Comparison of ENCODE assay signal across 8 mouse cellular contexts in genomic region chr2:90941744-90942143, GRCm38 (mm10). TPM values are rescaled to one million over a fixed set of nuclear protein-coding genes. Genes with fewer than 3 reads are reported as not detected.
DNase-seq lines count a peak whose midpoint lies in the region; ATAC-seq and TF ChIP-seq lines count a peak whose summit lies in the region.

No protein-coding gene starts in this region.

- H3K36me3 ChIP-seq in heart, embryonic 15.5 days = no peaks in the 10 kb centered on the region
- H3K36me3 ChIP-seq in embryonic facial prominence, embryonic 11.5 days (replicated peaks; ENCODE audit: control insufficient read depth, insufficient read depth, low read depth, low read length) = no peaks in the 10 kb centered on the region
- H3K36me3 ChIP-seq in hindbrain, postnatal 0 days (ENCODE audit: insufficient read depth, low read length) = no peaks in the 10 kb centered on the region
- H3K36me3 ChIP-seq in midbrain, embryonic 15.5 days (replicated peaks) = no peaks in the 10 kb centered on the region

- H3K4me3 ChIP-seq in heart, embryonic 15.5 days = peak overlapping the region; percentile 99
- H3K4me3 ChIP-seq in embryonic facial prominence, embryonic 11.5 days (ENCODE audit: low read depth, low read length) = peak overlapping the region; percentile 99; the same call in 1 of the 2 replicates
- H3K4me3 ChIP-seq in hindbrain, postnatal 0 days (ENCODE audit: low read length) = peak overlapping the region; percentile 99
- H3K4me3 ChIP-seq in midbrain, embryonic 15.5 days = peak overlapping the region; percentile 87

- ATAC-seq in heart, embryonic 15.5 days (replicated peaks; ENCODE audit: insufficient number of reproducible peaks, insufficient read depth, low FRiP score, low read depth) = no peak
- ATAC-seq in embryonic facial prominence, embryonic 11.5 days (replicated peaks; ENCODE audit: insufficient number of reproducible peaks, low FRiP score, low TSS enrichment, low read depth) = no peak
- no peak for ATAC-seq in hindbrain, postnatal 0 days
- no peak for ATAC-seq in midbrain, embryonic 15.5 days (replicated peaks)
- no peak for ATAC-seq in monocyte, adult 5-6 weeks (replicated peaks; ENCODE audit: insufficient number of reproducible peaks, low FRiP score, low TSS enrichment, poor library complexity, severe bottlenecking)

- WGBS in heart, embryonic 15.5 days = 53% methylated on average over 2 of the region's 2 CpGs
- WGBS in embryonic facial prominence, embryonic 11.5 days = 69% methylated on average over 2 of the region's 2 CpGs
- WGBS in hindbrain, postnatal 0 days = 34% methylated on average over 2 of the region's 2 CpGs
- WGBS in midbrain, embryonic 15.5 days = 36% methylated on average over 2 of the region's 2 CpGs

- no peaks in the 10 kb centered on the region for H3K9me3 ChIP-seq in heart, embryonic 15.5 days (replicated peaks)
- no peaks in the 10 kb centered on the region for H3K9me3 ChIP-seq in embryonic facial prominence, embryonic 11.5 days (replicated peaks; ENCODE audit: control insufficient read depth, low read length)
- H3K9me3 ChIP-seq in hindbrain, postnatal 0 days (ENCODE audit: low read length) = no peaks in the 10 kb centered on the region
- no peaks in the 10 kb centered on the region for H3K9me3 ChIP-seq in midbrain, embryonic 15.5 days

- intact Hi-C loops in heart, postnatal 14 days (cut with DNase I) = loop anchor here (2.0 to 5.0 kb wide), 2 partner anchors 76 to 119 kb away; no protein-coding TSS in a partner anchor
- intact Hi-C loops in left cerebral cortex, postnatal 25 days (cut with DNase I) = loop anchor here (2.0 to 5.0 kb wide), 2 partner anchors 23 to 111 kb away; partner anchors contain the start of gene Psmc3

- no peaks in the 10 kb centered on the region for H3K27me3 ChIP-seq in heart, embryonic 15.5 days
- H3K27me3 ChIP-seq in embryonic facial prominence, embryonic 11.5 days (ENCODE audit: control insufficient read depth, insufficient read depth, low read length) = no peaks in the 10 kb centered on the region
- no peaks in the 10 kb centered on the region for H3K27me3 ChIP-seq in hindbrain, postnatal 0 days (ENCODE audit: insufficient read depth, low read length)
- no peaks in the 10 kb centered on the region for H3K27me3 ChIP-seq in midbrain, embryonic 15.5 days (replicated peaks)

- no peak for TF ChIP-seq CTCF in hindbrain, postnatal 0 days (IDR thresholded peaks at IDR 0.05; ENCODE audit: low read depth)

- no peak overlapping the region for H3K27ac ChIP-seq in heart, embryonic 15.5 days
- no peak overlapping the region for H3K27ac ChIP-seq in embryonic facial prominence, embryonic 11.5 days (replicated peaks; ENCODE audit: low read depth, low read length)
- H3K27ac ChIP-seq in hindbrain, postnatal 0 days = no peak overlapping the region; the same call in 1 of the 2 replicates
- no peak overlapping the region for H3K27ac ChIP-seq in midbrain, embryonic 15.5 days

- peak overlapping the region; percentile 76 for H3K4me2 ChIP-seq in heart, embryonic 15.5 days
- peak overlapping the region; percentile 55 for H3K4me2 ChIP-seq in embryonic facial prominence, embryonic 11.5 days (ENCODE audit: low read depth, low read length)
- H3K4me2 ChIP-seq in hindbrain, postnatal 0 days (ENCODE audit: low read depth, low read length) = peak overlapping the region; percentile 79
- H3K4me2 ChIP-seq in midbrain, embryonic 15.5 days = peak overlapping the region; percentile 76

- peak overlapping the region; percentile 98; the same call in 1 of the 2 replicates for H3K9ac ChIP-seq in heart, embryonic 15.5 days
- H3K9ac ChIP-seq in embryonic facial prominence, embryonic 11.5 days (replicated peaks; ENCODE audit: low read length) = no peak overlapping the region
- H3K9ac ChIP-seq in hindbrain, postnatal 0 days (replicated peaks; ENCODE audit: low read length) = peak overlapping the region; percentile 97; the same call in 1 of the 2 replicates
- H3K9ac ChIP-seq in midbrain, embryonic 15.5 days = no peak overlapping the region

- peaks cover 29% of the 10 kb centered on the region for H3K4me1 ChIP-seq in heart, embryonic 15.5 days (replicated peaks)
- no peaks in the 10 kb centered on the region for H3K4me1 ChIP-seq in embryonic facial prominence, embryonic 11.5 days (ENCODE audit: control insufficient read depth, insufficient read depth, low read length)
- peaks cover 14% of the 10 kb centered on the region for H3K4me1 ChIP-seq in hindbrain, postnatal 0 days (ENCODE audit: insufficient read depth, low read length)
- H3K4me1 ChIP-seq in midbrain, embryonic 15.5 days = peaks cover 41% of the 10 kb centered on the region

- DNase-seq in heart, postnatal 14 days = no peak
- no peak for DNase-seq in embryonic facial prominence, embryonic 11.5 days (ENCODE audit: low spot score)
- DNase-seq in hindbrain, postnatal 0 days (ENCODE audit: low spot score) = no peak
- no peak for DNase-seq in left cerebral cortex, postnatal 25 days (ENCODE audit: low spot score in 2 of 2)
- DNase-seq in testis, postnatal 14 days (ENCODE audit: low spot score) = no peak

RNA-seq across cellular contexts. Expression of gene Celf1, which starts 1.6 kb away (rescaled TPM):
- 98.2 and 98.3 TPM in 2 replicates for polyA plus RNA-seq in heart, embryonic 15.5 days (2015; fragmentation: Nextera tagmentation; extraction: Ambion mirVana)
- total RNA-seq in heart, postnatal 14 days (2021) = 10 to 100 TPM; 87.1 to 89.0 TPM
- 76.6 and 81.3 TPM in 2 replicates for polyA plus RNA-seq in embryonic facial prominence, embryonic 11.5 days (2014; fragmentation: Nextera tagmentation; extraction: Ambion mirVana)
- total RNA-seq in hindbrain, postnatal 0 days (2014; rRNA removed) = 67.0 and 68.6 TPM in 2 replicates
- polyA plus RNA-seq in hindbrain, postnatal 0 days (2015; fragmentation: Nextera tagmentation; extraction: Ambion mirVana) = 59.6 and 63.1 TPM in 2 replicates
- polyA plus RNA-seq in midbrain, embryonic 15.5 days (2015; fragmentation: Nextera tagmentation; extraction: Ambion mirVana) = 123 and 129 TPM in 2 replicates
- total RNA-seq in monocyte, adult 5-6 weeks (2017) = 22.3 to 60.8 TPM (median 27.6 TPM) in 3 replicates
- 100 to 1,000 TPM; 151 to 155 TPM for total RNA-seq in left cerebral cortex, postnatal 25 days (2021)

RNA-seq across cellular contexts. Expression of gene Ndufs3, which starts 37.1 kb away (rescaled TPM):
- polyA plus RNA-seq in heart, embryonic 15.5 days (2015; fragmentation: Nextera tagmentation; extraction: Ambion mirVana) = 355 and 388 TPM in 2 replicates
- 100 to 1,000 TPM; 752 to 790 TPM for total RNA-seq in heart, postnatal 14 days (2021)
- polyA plus RNA-seq in embryonic facial prominence, embryonic 11.5 days (2014; fragmentation: Nextera tagmentation; extraction: Ambion mirVana) = 227 and 230 TPM in 2 replicates
- 186 TPM in 2 replicates for total RNA-seq in hindbrain, postnatal 0 days (2014; rRNA removed)
- polyA plus RNA-seq in hindbrain, postnatal 0 days (2015; fragmentation: Nextera tagmentation; extraction: Ambion mirVana) = 271 and 274 TPM in 2 replicates
- polyA plus RNA-seq in midbrain, embryonic 15.5 days (2015; fragmentation: Nextera tagmentation; extraction: Ambion mirVana) = 202 and 212 TPM in 2 replicates
- total RNA-seq in monocyte, adult 5-6 weeks (2017) = 58.5 to 72.9 TPM (median 61.1 TPM) in 3 replicates
- 100 to 1,000 TPM; 234 to 246 TPM for total RNA-seq in left cerebral cortex, postnatal 25 days (2021)

RNA-seq across cellular contexts. Expression of gene Kbtbd4, which starts 37.2 kb away (rescaled TPM):
- polyA plus RNA-seq in heart, embryonic 15.5 days (2015; fragmentation: Nextera tagmentation; extraction: Ambion mirVana) = 22.5 and 29.2 TPM in 2 replicates
- total RNA-seq in heart, postnatal 14 days (2021) = 10 to 100 TPM; 19.3 to 22.6 TPM
- polyA plus RNA-seq in embryonic facial prominence, embryonic 11.5 days (2014; fragmentation: Nextera tagmentation; extraction: Ambion mirVana) = 51.4 and 53.1 TPM in 2 replicates
- 43.1 and 43.6 TPM in 2 replicates for total RNA-seq in hindbrain, postnatal 0 days (2014; rRNA removed)
- 46.7 and 49.5 TPM in 2 replicates for polyA plus RNA-seq in hindbrain, postnatal 0 days (2015; fragmentation: Nextera tagmentation; extraction: Ambion mirVana)
- polyA plus RNA-seq in midbrain, embryonic 15.5 days (2015; fragmentation: Nextera tagmentation; extraction: Ambion mirVana) = 70.4 and 71.1 TPM in 2 replicates
- total RNA-seq in monocyte, adult 5-6 weeks (2017) = 8.5 to 26.3 TPM (median 9.7 TPM) in 3 replicates
- total RNA-seq in left cerebral cortex, postnatal 25 days (2021) = 10 to 100 TPM; 40.1 to 43.1 TPM

RNA-seq across cellular contexts. Expression of gene C1qtnf4, which starts 56.1 kb away (rescaled TPM):
- polyA plus RNA-seq in heart, embryonic 15.5 days (2015; fragmentation: Nextera tagmentation; extraction: Ambion mirVana) = 11.4 and 14.5 TPM in 2 replicates
- total RNA-seq in heart, postnatal 14 days (2021) = 1 to 10 TPM; 4.3 to 6.3 TPM
- polyA plus RNA-seq in embryonic facial prominence, embryonic 11.5 days (2014; fragmentation: Nextera tagmentation; extraction: Ambion mirVana) = 12.8 and 13.7 TPM in 2 replicates
- total RNA-seq in hindbrain, postnatal 0 days (2014; rRNA removed) = 552 and 661 TPM in 2 replicates
- 228 and 230 TPM in 2 replicates for polyA plus RNA-seq in hindbrain, postnatal 0 days (2015; fragmentation: Nextera tagmentation; extraction: Ambion mirVana)
- 137 and 138 TPM in 2 replicates for polyA plus RNA-seq in midbrain, embryonic 15.5 days (2015; fragmentation: Nextera tagmentation; extraction: Ambion mirVana)
- total RNA-seq in monocyte, adult 5-6 weeks (2017) = not detected in 3 replicates
- 100 to 1,000 TPM; 274 to 275 TPM for total RNA-seq in left cerebral cortex, postnatal 25 days (2021)

Comparison
In these comparisons a context has a peak if more than half of its experiments do, and no peak if none do; other contexts are left out.
1. H3K9ac ChIP-seq: peak in heart, embryonic 15.5 days (single experiment) and hindbrain, postnatal 0 days (single experiment); none in embryonic facial prominence, embryonic 11.5 days (single experiment) and midbrain, embryonic 15.5 days (single experiment).
2. Peak in every context shown above with its lines, with median percentiles within 50 percentile points of each other: H3K4me2 ChIP-seq and H3K4me3 ChIP-seq.